Mouse (Mus musculus) kidney, postnatal 0 days (tissue): ENCODE results near the gene Hsd17b11. TPM values are rescaled to one million over a fixed set of nuclear protein-coding genes. Genes with fewer than 3 reads are reported as not detected.
"Not testable (repeated sequence)": the region's sequence is repeated elsewhere in the genome, so short reads cannot be mapped to it uniquely, and the experiment has no call there.

Experiments used
- ATAC-seq: fragments of 200-750 bp; cut with Nextera tagmentation; replicated peaks from 2 replicates; pipeline ENCODE4 v1.8.0; 2017; ENCODE audit warnings: low read depth, moderate number of reproducible peaks, moderate TSS enrichment, moderate library complexity; ENCODE audit not compliant: low FRiP score
- DNase-seq: peaks from one replicate; pipeline ENCODE4 v3.0.0-alpha.2; 2016; ENCODE audit warnings: low spot score
- H3K27ac ChIP-seq: fragments of 300-500 bp; sonication (generic); 2 replicates; pipeline ENCODE4 v1.5.1; 2014; ENCODE audit warnings: mild to moderate bottlenecking
- H3K27me3 ChIP-seq: fragments of 300-500 bp; sonication (generic); 2 replicates; pipeline ENCODE4 v1.6.1; 2014; ENCODE audit warnings: low read length, mixed read lengths; ENCODE audit not compliant: insufficient read depth
- H3K36me3 ChIP-seq: fragments of 300-500 bp; sonication (generic); 2 replicates; pipeline ENCODE4 v1.6.1; 2014; ENCODE audit warnings: low read length, mixed read lengths; ENCODE audit not compliant: insufficient read depth
- H3K4me1 ChIP-seq: fragments of 300-500 bp; sonication (generic); replicated peaks from 2 replicates; pipeline ENCODE4 v1.6.1; 2014; ENCODE audit warnings: antibody characterized with exemption, low read length, mixed read lengths; ENCODE audit not compliant: insufficient read depth
- H3K4me2 ChIP-seq: fragments of 300-500 bp; sonication (generic); 2 replicates; pipeline ENCODE4 v1.6.1; 2014; ENCODE audit warnings: mild to moderate bottlenecking, low read length, moderate library complexity, mixed read lengths
- H3K4me3 ChIP-seq: fragments of 300-500 bp; sonication (generic); replicated peaks from 2 replicates; pipeline ENCODE4 v1.5.1; 2014; ENCODE audit warnings: low read depth, low read length
- H3K9ac ChIP-seq: fragments of 300-500 bp; sonication (generic); 2 replicates; pipeline ENCODE4 v1.6.1; 2014; ENCODE audit warnings: low read depth, low read length
- H3K9me3 ChIP-seq: fragments of 300-500 bp; sonication (generic); replicated peaks from 2 replicates; pipeline ENCODE4 v1.6.1; 2016; ENCODE audit warnings: low read length, inconsistent platforms, mixed read lengths
- CTCF ChIP-seq: IDR thresholded peaks from 2 replicates; pipeline ENCODE4 v1.5.1; 2016; ENCODE audit warnings: antibody characterized with exemption, low read depth, mild to moderate bottlenecking, moderate library complexity
- WGBS: fragments of 180-500 bp; shearing (Covaris S2); extraction: QIAGEN DNeasy Blood & Tissue Kit; methylation state at CpG from one replicate; pipeline ENCODE4 v1.1.7; 2014; 5-methylcytosine and 5-hydroxymethylcytosine counted together
- microRNA-seq: library from miRNA; unstranded; fragments of <30 nt; microRNA quantifications from one replicate; pipeline ENCODE4, GENCODE M21; 2016
- polyA plus RNA-seq: library from polyadenylated mRNA; unstranded; fragments of >200 nt; fragmentation: Nextera tagmentation; extraction: Ambion mirVana; gene quantifications from 2 replicates; pipeline ENCODE4 v1.2.1, GENCODE M21; 2015

Gene Hsd17b11
- polyA plus RNA-seq, 1 experiment from 2014 or later: 12.3 TPM

DNA sequence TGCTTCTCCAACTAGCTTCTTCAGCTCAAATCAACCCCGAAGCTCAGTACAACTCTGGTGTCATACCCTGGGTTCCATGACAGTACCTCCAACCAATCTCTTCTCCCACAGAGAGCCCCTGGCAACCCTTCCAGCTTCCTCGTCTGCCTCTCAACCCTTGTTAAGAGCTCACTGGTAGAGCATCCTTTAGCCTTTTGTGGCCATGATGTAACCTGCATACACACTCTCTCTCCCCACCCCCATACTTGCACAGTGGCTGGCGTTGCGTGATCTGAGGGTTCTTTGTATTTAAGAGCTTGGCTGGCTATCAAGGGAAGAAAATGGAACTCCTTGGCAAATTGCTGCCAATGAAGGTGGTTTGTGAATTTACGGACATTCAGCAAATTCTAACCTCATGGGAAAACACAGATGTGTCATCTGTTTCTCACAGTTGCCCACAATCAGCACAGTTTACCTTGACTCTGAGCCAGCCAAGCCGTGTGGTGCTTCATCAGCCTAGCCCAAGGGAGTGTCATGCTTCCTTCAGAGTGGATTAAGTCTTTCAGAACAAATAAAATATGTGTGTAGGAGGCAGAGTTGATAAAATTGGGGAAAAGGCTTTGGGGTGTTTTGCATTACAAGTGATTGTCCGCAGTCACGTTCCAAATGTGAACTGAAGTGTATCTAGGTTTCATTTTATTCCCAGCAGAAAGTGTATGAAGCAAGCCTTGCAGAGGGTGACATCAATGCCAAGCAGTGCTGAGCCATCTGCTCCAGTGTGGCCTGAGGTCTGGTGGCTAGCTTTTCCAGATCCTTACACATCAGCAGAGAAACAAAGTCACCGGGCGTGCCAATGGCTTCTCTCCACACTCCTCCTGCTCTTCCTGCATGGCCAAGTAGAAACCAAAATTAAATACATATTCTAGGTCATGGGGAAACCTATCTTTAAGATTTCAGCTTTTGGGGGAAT lies 68.3 kb downstream of the Hsd17b11 start:
- Histone ChIP-seq H3K36me3 (no peaks in the 10 kb centered on the region), H3K4me2 (no peak overlapping the region), H3K27ac (no peak overlapping the region), H3K4me1 (no peaks in the 10 kb centered on the region), H3K9ac (no peak overlapping the region), H3K9me3 (no peaks in the 10 kb centered on the region), H3K4me3 (no peak overlapping the region), H3K27me3 (no peaks in the 10 kb centered on the region)
- ATAC-seq (no peak), DNase-seq (no peak)
- WGBS: 74% methylated on average over 10 of the region's 10 CpGs
- TF ChIP-seq CTCF: no peak

- not testable (repeated sequence) for H3K27me3 ChIP-seq, H3K4me3 ChIP-seq, DNase-seq, ATAC-seq, H3K4me2 ChIP-seq, H3K4me1 ChIP-seq, H3K27ac ChIP-seq, H3K9me3 ChIP-seq, H3K36me3 ChIP-seq, H3K9ac ChIP-seq
- 92% methylated on average over 15 of the region's 15 CpGs for WGBS
These were observed 71.6 kb downstream of the Hsd17b11 start for GRCm38 (mm10) chr5:103950138-103950537.

- ATAC-seq: no peak
- Histone ChIP-seq H3K4me2 (no peak overlapping the region), H3K4me3 (no peak overlapping the region), H3K27me3 (no peaks in the 10 kb centered on the region), H3K36me3 (no peaks in the 10 kb centered on the region), H3K9me3 (no peaks in the 10 kb centered on the region), H3K4me1 (0 out of 2 replicates have a peak, but pooled peaks cover 3% of the 10 kb centered on the region), H3K27ac (no peak overlapping the region), H3K9ac (no peak overlapping the region)
- no peak for TF ChIP-seq CTCF
- no peak for DNase-seq
- WGBS: 51% methylated on average over 6 of the region's 6 CpGs
These were observed 78.5 kb downstream of the Hsd17b11 start for GRCm38 (mm10) chr5:103943183-103943582.

DNA sequence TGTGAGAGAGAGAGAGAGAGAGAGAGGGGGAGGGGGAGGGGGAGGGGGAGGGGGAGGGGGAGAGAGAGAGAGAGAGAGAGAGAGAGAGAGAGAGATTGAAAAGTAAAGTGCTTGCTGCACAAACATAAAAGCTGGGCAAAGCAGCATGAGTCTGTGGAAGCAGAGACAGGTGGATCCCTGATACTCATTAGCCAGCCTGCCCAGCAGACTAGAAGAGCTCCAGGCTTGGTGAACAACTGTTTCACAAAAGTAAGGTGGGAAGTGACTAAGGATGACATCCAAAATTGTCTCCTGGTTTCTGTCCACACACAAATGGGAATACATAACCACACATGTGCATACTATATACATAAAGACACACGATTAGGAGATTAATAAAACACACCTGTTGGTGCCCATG lies 81.9 kb downstream of the Hsd17b11 start:
- DNase-seq (no peak), ATAC-seq (no peak)
- H3K9ac ChIP-seq: no peak overlapping the region
- no peak overlapping the region for H3K27ac ChIP-seq
- no peaks in the 10 kb centered on the region for H3K27me3 ChIP-seq
- H3K4me1 ChIP-seq: 0 out of 2 replicates have a peak, but pooled peaks cover 3% of the 10 kb centered on the region
- H3K9me3 ChIP-seq: no peaks in the 10 kb centered on the region
- WGBS: 87% methylated on average over 1 of the region's 1 CpGs
- no peak overlapping the region for H3K4me3 ChIP-seq
- no peak overlapping the region for H3K4me2 ChIP-seq
- no peak for TF ChIP-seq CTCF
- H3K36me3 ChIP-seq: no peaks in the 10 kb centered on the region

Small RNA genes within 50 kb of the gene (microRNA-seq; reads per million reads assigned to microRNA genes)
- gene Mir5619: not detected

Other genes with a start within 250 kb of the Hsd17b11 start
- gene Klhl8, start 110.7 kb downstream of the Hsd17b11 start, polyA plus RNA-seq: 11.1 and 11.4 TPM in 2 replicates
- gene Hsd17b13, start 44.5 kb downstream of the Hsd17b11 start, polyA plus RNA-seq: 0.13 and 0.24 TPM in 2 replicates
- gene Nudt9, start 24.4 kb upstream of the Hsd17b11 start, polyA plus RNA-seq: 63.1 and 65.1 TPM in 2 replicates
- gene Gm17660, start 55.7 kb upstream of the Hsd17b11 start, polyA plus RNA-seq: not detected in 2 replicates
- 67.2 and 77.5 TPM in 2 replicates for gene Sparcl1, start 91.8 kb upstream of the Hsd17b11 start, polyA plus RNA-seq
- gene Dspp, start 148.8 kb upstream of the Hsd17b11 start, polyA plus RNA-seq: not detected in 2 replicates
- 0.15 and 0.16 TPM in 2 replicates for gene Dmp1, start 180.7 kb upstream of the Hsd17b11 start, polyA plus RNA-seq